Mouse (Mus musculus) myocyte (in vitro differentiated cells): ENCODE measurements around the gene Pkp3.

ENCODE experiments used
- CEBPB ChIP-seq: IDR thresholded peaks from 2 replicates; pipeline ENCODE4 v1.6.1; 2011; ENCODE audit warnings: mild to moderate bottlenecking, moderate library complexity; ENCODE audit not compliant: poor library complexity, insufficient read depth, severe bottlenecking
- E2F4 ChIP-seq: IDR thresholded peaks from one replicate; pipeline ENCODE4 v1.6.1; 2011; ENCODE audit warnings: mild to moderate bottlenecking, control low read depth, moderate library complexity; ENCODE audit not compliant: insufficient read depth
- MAX ChIP-seq: IDR thresholded peaks from one replicate; pipeline ENCODE4 v1.6.1; 2011; ENCODE audit warnings: low read depth, mild to moderate bottlenecking, control low read depth
- MYOD1 ChIP-seq, 3 experiments: IDR thresholded peaks; one replicate each; pipeline ENCODE4 v1.6.1; 2011; ENCODE audit warnings: control low read depth in 2 of 3, low read depth in 2 of 3, mild to moderate bottlenecking in 2 of 3, moderate library complexity in 1 of 3; ENCODE audit not compliant: insufficient read length in 2 of 3, control insufficient read depth in 1 of 3
- MYOG ChIP-seq, 3 experiments: IDR thresholded peaks; one replicate each; pipeline ENCODE4 v1.6.1; 2011; ENCODE audit warnings: control low read depth in 2 of 3, low read depth in 2 of 3, mild to moderate bottlenecking in 2 of 3; ENCODE audit not compliant: insufficient read length in 2 of 3, control insufficient read depth in 1 of 3, insufficient read depth in 1 of 3
- POLR2A ChIP-seq: IDR thresholded peaks from one replicate; pipeline ENCODE4 v1.6.1; 2011; ENCODE audit warnings: low read depth, mild to moderate bottlenecking, control low read depth, moderate library complexity; ENCODE audit not compliant: insufficient read length
- SRF ChIP-seq: IDR thresholded peaks from one replicate; pipeline ENCODE4 v1.6.1; 2011; ENCODE audit warnings: low read depth; ENCODE audit not compliant: control insufficient read depth, insufficient read length
- TCF3 ChIP-seq: IDR thresholded peaks from one replicate; pipeline ENCODE4 v1.6.1; 2011; ENCODE audit warnings: low read depth, control low read depth; ENCODE audit not compliant: insufficient read length
- USF1 ChIP-seq: IDR thresholded peaks from one replicate; pipeline ENCODE4 v1.6.1; 2011; ENCODE audit warnings: low read depth, mild to moderate bottlenecking, control low read depth, moderate library complexity

DNA sequence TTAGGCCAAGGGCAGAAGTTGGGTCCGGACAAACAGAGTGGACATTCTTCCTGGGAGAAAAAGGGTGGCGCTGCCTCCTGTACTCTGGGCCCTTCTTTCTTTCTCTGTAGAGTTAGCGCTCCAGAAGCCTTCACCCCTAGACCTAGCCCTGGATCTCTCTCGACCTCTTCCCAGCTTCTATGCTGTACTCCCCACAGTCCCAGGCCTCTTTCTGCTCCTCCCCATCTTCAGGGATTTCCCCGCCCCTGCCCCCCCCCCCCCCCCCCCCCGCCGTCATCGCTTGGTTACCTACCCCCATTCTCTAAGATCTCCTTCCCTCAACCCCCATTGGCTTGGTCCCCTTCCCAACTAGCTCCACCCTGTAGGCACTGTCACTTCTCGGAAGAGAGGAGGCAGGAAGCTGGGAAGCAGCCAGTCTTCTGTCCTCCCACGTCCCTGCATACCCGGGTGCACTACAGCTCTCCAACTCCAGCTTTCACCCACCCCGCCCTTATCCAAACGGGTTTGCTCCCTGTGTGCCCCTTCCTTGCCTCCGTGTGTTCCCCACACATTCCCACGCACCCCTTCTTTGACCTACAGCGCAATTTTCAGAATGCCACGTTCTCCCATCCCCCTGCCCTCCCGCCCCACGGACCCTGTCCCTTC, 30.3 kb upstream of the Pkp3 start:
- TF ChIP-seq MYOG (IDR thresholded peaks at IDR 0.05; ENCODE audit: control insufficient read depth in 1 of 3, insufficient read depth in 1 of 3, insufficient read length in 2 of 3, low read depth in 2 of 3): peak in 1 of 3 experiments; percentile 13
- peak; percentile 59 for TF ChIP-seq POLR2A
- TF ChIP-seq USF1: no peak
- TF ChIP-seq MYOD1 (IDR thresholded peaks at IDR 0.05; ENCODE audit: control insufficient read depth in 1 of 3, insufficient read length in 2 of 3, low read depth in 2 of 3): no peak
- no peak for TF ChIP-seq MAX
- TF ChIP-seq SRF: no peak
- TF ChIP-seq CEBPB: no peak
- TF ChIP-seq TCF3: no peak
- TF ChIP-seq E2F4: no peak
